Mouse (Mus musculus): ENCODE measurements at regions not wholly inside any gene's neighbourhood (a gene's known extent, or its start where the extent isn't known, plus 50 kb on each side); places are given as distances from the start of the nearest gene placed in this dataset.
A peak's percentile ranks its signal among the peaks of the same experiment; 100 is the strongest.

- no peak for DNase-seq (ENCODE audit: low spot score)
These were observed 244.0 kb upstream of the Gnaz start for GRCm38 (mm10) chr10:74722971-74723370.

GRCm38 (mm10) chr10:74749446-74749845 lies 217.5 kb upstream of the Gnaz start:
- no peak for DNase-seq (ENCODE audit: low spot score)

GRCm38 (mm10) chr10:74750879-74751278 lies 216.1 kb upstream of the Gnaz start:
- no peak for DNase-seq (ENCODE audit: low spot score)

GRCm38 (mm10) chr10:74760734-74761133 lies 206.2 kb upstream of the Gnaz start:
- DNase-seq (ENCODE audit: low spot score): no peak

- DNase-seq (ENCODE audit: low spot score): no peak
These were observed 177.7 kb upstream of the Gnaz start for GRCm38 (mm10) chr10:74789245-74789644.

GRCm38 (mm10) chr10:74789987-74790386 lies 177.0 kb upstream of the Gnaz start:
- no peak for DNase-seq (ENCODE audit: low spot score)

- no peak for DNase-seq (ENCODE audit: low spot score)
These were observed 143.6 kb upstream of the Gnaz start for GRCm38 (mm10) chr10:74823395-74823794.

- no peak for DNase-seq (ENCODE audit: low spot score)
These were observed 132.6 kb upstream of the Gnaz start for GRCm38 (mm10) chr10:74834359-74834758.

GRCm38 (mm10) chr10:74848372-74848771 lies 118.6 kb upstream of the Gnaz start:
- peak; percentile 19 for DNase-seq (ENCODE audit: low spot score)

GRCm38 (mm10) chr10:74854991-74855664 lies 111.8 kb upstream of the Gnaz start:
- DNase-seq (ENCODE audit: low spot score): no peak
